Mouse (Mus musculus): ENCODE measurements around the gene Cdh24. TPM values are rescaled to one million over a fixed set of nuclear protein-coding genes. Genes with fewer than 3 reads are reported as not detected.

The Cdh24 gene
- polyA plus RNA-seq, 1 experiment from 2014 or later: 4.8 TPM

DNA sequence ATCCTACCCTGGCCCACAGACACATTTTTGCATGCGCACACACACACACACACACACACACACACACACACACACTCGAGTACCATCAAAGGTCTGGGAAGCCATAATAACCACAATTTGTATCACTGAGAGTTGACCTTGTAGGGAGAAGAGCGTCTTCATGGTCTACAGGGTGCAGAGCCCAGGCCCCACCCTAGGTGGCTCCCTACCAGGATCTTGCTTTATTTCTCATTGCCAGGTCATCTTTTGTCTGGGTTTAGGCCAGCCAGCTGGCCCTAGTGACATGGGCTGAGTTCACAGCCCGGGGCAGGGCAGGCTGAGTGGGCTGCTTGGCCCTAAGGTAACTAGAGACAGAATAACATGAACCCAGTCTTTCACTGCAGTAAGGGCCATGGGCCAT lies 7.0 kb downstream of the Cdh24 start:
- ATAC-seq: no peak
- DNase-seq (ENCODE audit: low spot score): no peak
- Histone ChIP-seq H3K9me3 (replicated peaks; ENCODE audit: control insufficient read depth, low read length) (no peaks in the 10 kb centered on the region), H3K9ac (ENCODE audit: low read length) (no peak overlapping the region), H3K4me3 (ENCODE audit: low read depth, low read length) (no peak overlapping the region), H3K4me1 (ENCODE audit: control insufficient read depth, insufficient read depth, low read length) (no peaks in the 10 kb centered on the region), H3K27me3 (replicated peaks; ENCODE audit: control insufficient read depth, insufficient read depth, low read length) (no peaks in the 10 kb centered on the region), H3K4me2 (ENCODE audit: low read length) (no peak overlapping the region), H3K36me3 (ENCODE audit: control insufficient read depth, insufficient read depth, low read length) (peaks cover 76% of the 10 kb centered on the region), H3K27ac (ENCODE audit: low read depth, low read length) (no peak overlapping the region)
- 91% methylated on average over 4 of the region's 4 CpGs for WGBS

DNA sequence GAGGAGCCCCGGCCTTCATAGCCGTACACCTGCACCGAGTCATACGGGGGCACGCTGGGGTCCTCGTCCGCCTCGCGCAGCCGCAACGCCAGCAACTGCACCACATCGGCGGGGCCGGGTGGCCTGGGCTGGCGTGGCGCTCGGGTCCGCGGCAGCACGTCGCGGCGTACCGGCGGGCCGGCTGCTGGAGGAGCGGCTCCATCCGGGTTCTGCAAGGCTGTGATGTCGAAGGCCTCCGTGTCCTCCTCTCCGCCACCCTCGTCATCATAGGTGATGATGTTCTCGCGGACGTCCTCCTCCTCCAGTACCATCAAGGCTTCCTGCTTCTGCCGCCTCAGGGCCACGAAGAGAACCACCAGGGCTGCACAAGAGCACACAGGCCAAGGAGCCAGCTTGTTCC lies 8.9 kb downstream of the Cdh24 start:
- Histone ChIP-seq H3K27me3 (replicated peaks; ENCODE audit: control insufficient read depth, insufficient read depth, low read length) (no peaks in the 10 kb centered on the region), H3K36me3 (ENCODE audit: control insufficient read depth, insufficient read depth, low read length) (peaks cover 64% of the 10 kb centered on the region), H3K4me1 (ENCODE audit: control insufficient read depth, insufficient read depth, low read length) (no peaks in the 10 kb centered on the region), H3K4me2 (ENCODE audit: low read length) (no peak overlapping the region), H3K9ac (ENCODE audit: low read length) (no peak overlapping the region), H3K27ac (ENCODE audit: low read depth, low read length) (no peak overlapping the region), H3K4me3 (ENCODE audit: low read depth, low read length) (no peak overlapping the region), H3K9me3 (replicated peaks; ENCODE audit: control insufficient read depth, low read length) (no peaks in the 10 kb centered on the region)
- WGBS: 97% methylated on average over 37 of the region's 37 CpGs
- no peak for ATAC-seq
- DNase-seq (ENCODE audit: low spot score): no peak

DNA sequence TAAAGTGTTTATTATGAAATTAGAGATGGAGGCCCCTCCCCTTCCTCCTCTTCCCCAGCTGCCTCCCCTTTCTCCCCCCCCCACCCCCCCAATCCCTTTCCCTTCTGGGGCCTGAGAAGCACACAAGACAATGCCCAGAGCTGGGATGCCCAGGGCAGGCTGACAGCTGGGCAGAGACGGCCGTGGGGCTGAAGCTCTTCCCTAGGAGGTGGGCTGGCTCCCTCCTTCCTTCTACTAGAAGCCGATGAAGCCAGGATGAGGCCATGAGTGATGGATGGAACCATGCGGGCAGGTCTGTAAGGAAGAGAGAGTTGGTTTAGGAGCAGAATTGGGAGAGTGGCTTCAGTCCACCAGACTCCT lies 9.9 kb downstream of the Cdh24 start:
- H3K27ac ChIP-seq (ENCODE audit: low read depth, low read length): no peak overlapping the region
- no peak overlapping the region for H3K4me2 ChIP-seq (ENCODE audit: low read length)
- H3K36me3 ChIP-seq (ENCODE audit: control insufficient read depth, insufficient read depth, low read length): peaks cover 54% of the 10 kb centered on the region
- no peaks in the 10 kb centered on the region for H3K4me1 ChIP-seq (ENCODE audit: control insufficient read depth, insufficient read depth, low read length)
- no peak overlapping the region for H3K4me3 ChIP-seq (ENCODE audit: low read depth, low read length)
- no peaks in the 10 kb centered on the region for H3K9me3 ChIP-seq (replicated peaks; ENCODE audit: control insufficient read depth, low read length)
- ATAC-seq: no peak
- no peak for DNase-seq (ENCODE audit: low spot score)
- 77% methylated on average over 4 of the region's 4 CpGs for WGBS
- no peak overlapping the region for H3K9ac ChIP-seq (ENCODE audit: low read length)
- no peaks in the 10 kb centered on the region for H3K27me3 ChIP-seq (replicated peaks; ENCODE audit: control insufficient read depth, insufficient read depth, low read length)

DNA sequence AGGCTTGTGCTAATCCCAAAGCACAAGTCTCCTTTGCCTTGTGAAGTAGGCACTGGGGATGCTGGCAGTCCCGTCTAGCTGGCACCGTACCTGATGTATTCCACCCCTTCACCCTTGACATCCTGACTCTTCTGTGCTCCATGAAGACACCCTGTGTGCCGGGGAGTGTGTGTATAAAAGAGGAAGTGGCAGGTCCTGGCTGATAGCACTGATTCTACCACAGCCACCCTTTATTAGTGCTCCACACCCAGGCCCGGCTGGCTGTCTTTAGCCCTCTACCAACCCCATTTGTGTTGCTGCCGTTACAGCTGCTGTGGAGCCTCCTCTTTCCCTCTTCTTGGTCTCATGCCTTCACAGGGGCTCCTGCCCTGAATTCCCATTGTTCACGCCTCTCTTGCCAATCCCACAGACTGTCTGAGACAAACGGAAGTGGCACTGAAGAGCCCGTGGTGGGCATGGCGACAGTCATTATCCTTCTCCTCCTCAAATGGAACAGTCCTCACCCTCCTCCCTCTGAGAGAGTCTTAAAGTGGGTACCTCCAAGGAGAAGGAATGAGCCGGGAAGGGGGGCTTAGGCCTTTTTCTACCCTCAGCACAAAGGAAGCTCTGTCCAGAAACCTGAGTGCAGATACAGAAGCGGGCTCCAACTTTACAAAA lies 10.5 kb downstream of the Cdh24 start:
- no peak overlapping the region for H3K27ac ChIP-seq (ENCODE audit: low read depth, low read length)
- H3K9me3 ChIP-seq (replicated peaks; ENCODE audit: control insufficient read depth, low read length): no peaks in the 10 kb centered on the region
- no peaks in the 10 kb centered on the region for H3K27me3 ChIP-seq (replicated peaks; ENCODE audit: control insufficient read depth, insufficient read depth, low read length)
- no peak overlapping the region for H3K9ac ChIP-seq (ENCODE audit: low read length)
- no peak overlapping the region for H3K4me3 ChIP-seq (ENCODE audit: low read depth, low read length)
- H3K4me1 ChIP-seq (ENCODE audit: control insufficient read depth, insufficient read depth, low read length): no peaks in the 10 kb centered on the region
- DNase-seq (ENCODE audit: low spot score): no peak
- H3K4me2 ChIP-seq (ENCODE audit: low read length): no peak overlapping the region
- peaks cover 49% of the 10 kb centered on the region for H3K36me3 ChIP-seq (ENCODE audit: control insufficient read depth, insufficient read depth, low read length)
- WGBS: 77% methylated on average over 11 of the region's 11 CpGs
- ATAC-seq: no peak

DNA sequence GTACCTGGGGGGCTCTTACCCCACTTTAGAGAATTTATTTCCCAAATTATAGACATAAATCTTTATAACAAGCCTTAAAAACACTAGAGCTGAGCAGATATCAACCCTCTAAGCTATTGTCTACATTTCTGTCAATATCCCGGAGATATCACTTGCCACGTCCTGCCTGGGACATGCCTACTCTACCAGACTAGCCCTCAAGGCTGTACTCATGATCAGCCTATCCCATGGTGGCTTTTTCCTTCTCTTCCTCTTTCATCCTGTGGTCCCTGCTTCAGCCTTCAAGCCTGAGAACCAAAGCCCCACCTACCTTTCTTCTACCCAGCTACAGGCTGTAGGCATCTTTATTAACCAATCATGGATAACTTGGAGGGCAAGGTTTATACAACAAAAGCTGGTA lies 11.4 kb downstream of the Cdh24 start:
- Histone ChIP-seq H3K27me3 (replicated peaks; ENCODE audit: control insufficient read depth, insufficient read depth, low read length) (no peaks in the 10 kb centered on the region), H3K9ac (ENCODE audit: low read length) (no peak overlapping the region), H3K4me2 (ENCODE audit: low read length) (no peak overlapping the region), H3K4me3 (ENCODE audit: low read depth, low read length) (no peak overlapping the region), H3K9me3 (replicated peaks; ENCODE audit: control insufficient read depth, low read length) (no peaks in the 10 kb centered on the region), H3K27ac (ENCODE audit: low read depth, low read length) (no peak overlapping the region), H3K36me3 (ENCODE audit: control insufficient read depth, insufficient read depth, low read length) (peaks cover 44% of the 10 kb centered on the region), H3K4me1 (ENCODE audit: control insufficient read depth, insufficient read depth, low read length) (no peaks in the 10 kb centered on the region)
- DNase-seq (ENCODE audit: low spot score): no peak
- ATAC-seq: no peak
- 89% methylated on average over 2 of the region's 2 CpGs for WGBS

DNA sequence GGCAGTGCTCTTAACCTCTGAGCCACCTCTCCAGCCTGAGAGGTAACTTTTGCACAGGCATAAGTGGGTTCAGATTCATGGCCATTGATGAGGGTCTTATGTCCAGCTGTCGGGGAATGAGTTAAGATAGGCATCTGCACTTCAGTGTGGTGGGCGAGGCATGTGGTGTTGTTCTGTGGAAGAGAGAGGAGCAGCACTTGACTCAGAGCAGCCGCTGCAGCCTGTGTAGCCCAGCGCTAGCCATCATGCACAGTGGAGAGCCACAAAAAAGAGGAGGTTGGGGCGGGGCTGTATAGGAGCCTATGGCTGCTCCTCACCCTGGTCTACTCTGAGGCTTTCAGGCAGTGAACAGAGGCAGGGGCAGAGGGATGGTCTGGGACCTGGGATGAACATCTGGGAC lies 13.1 kb downstream of the Cdh24 start:
- Histone ChIP-seq H3K36me3 (ENCODE audit: control insufficient read depth, insufficient read depth, low read length) (peaks cover 30% of the 10 kb centered on the region), H3K27me3 (replicated peaks; ENCODE audit: control insufficient read depth, insufficient read depth, low read length) (no peaks in the 10 kb centered on the region), H3K9ac (ENCODE audit: low read length) (no peak overlapping the region), H3K4me1 (ENCODE audit: control insufficient read depth, insufficient read depth, low read length) (no peaks in the 10 kb centered on the region), H3K4me2 (ENCODE audit: low read length) (no peak overlapping the region), H3K4me3 (ENCODE audit: low read depth, low read length) (no peak overlapping the region), H3K9me3 (replicated peaks; ENCODE audit: control insufficient read depth, low read length) (no peaks in the 10 kb centered on the region), H3K27ac (ENCODE audit: low read depth, low read length) (no peak overlapping the region)
- ATAC-seq: no peak
- 80% methylated on average over 5 of the region's 5 CpGs for WGBS
- no peak for DNase-seq (ENCODE audit: low spot score)

DNA sequence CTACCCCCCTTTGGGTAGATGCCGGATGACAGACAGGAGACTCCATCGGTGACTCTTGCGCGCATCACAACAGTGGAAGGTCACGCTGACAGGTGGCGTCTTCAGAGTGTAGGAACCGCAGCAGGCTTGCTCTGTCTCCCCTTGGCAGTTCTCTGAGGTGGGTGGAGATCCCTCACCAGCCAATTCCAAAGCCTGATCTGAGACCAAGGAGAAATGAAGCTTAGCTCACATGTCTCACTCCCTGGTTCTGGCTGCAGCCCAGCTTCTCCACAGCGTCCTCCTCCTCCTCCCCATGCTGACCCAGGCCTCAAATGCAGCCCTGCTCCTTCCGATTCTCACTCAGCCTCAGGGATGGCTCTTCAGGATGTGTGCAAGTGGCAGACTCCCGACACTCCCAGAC lies 16.2 kb downstream of the Cdh24 start:
- ATAC-seq (no peak), DNase-seq (ENCODE audit: low spot score) (no peak)
- Histone ChIP-seq H3K9ac (ENCODE audit: low read length) (no peak overlapping the region), H3K4me2 (ENCODE audit: low read length) (no peak overlapping the region), H3K4me1 (ENCODE audit: control insufficient read depth, insufficient read depth, low read length) (no peaks in the 10 kb centered on the region), H3K9me3 (replicated peaks; ENCODE audit: control insufficient read depth, low read length) (no peaks in the 10 kb centered on the region), H3K4me3 (ENCODE audit: low read depth, low read length) (no peak overlapping the region), H3K27me3 (replicated peaks; ENCODE audit: control insufficient read depth, insufficient read depth, low read length) (no peaks in the 10 kb centered on the region), H3K27ac (ENCODE audit: low read depth, low read length) (no peak overlapping the region), H3K36me3 (ENCODE audit: control insufficient read depth, insufficient read depth, low read length) (peaks cover under 1% of the 10 kb centered on the region; the same call in 1 of the 2 replicates)
- 79% methylated on average over 10 of the region's 10 CpGs for WGBS

DNA sequence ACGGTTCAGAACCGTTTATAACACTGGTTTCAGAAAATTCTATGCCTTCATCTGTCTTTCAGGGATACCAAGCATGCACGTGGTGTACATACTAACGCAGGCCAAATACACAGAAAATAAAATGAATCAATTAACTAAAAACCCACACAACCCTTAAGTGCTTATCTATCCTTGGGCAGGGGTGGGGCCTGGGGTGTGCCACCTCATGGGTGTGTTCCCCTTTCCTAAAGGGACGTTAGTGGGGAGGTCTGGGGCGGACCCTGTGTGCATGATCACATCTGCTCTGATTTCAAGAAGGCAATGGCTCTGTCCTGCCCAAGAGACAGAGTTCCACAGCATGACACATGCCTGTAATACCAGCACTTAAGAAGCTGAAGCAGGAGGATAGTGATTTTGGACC lies 17.8 kb downstream of the Cdh24 start:
- Histone ChIP-seq H3K9ac (ENCODE audit: low read length) (no peak overlapping the region), H3K36me3 (ENCODE audit: control insufficient read depth, insufficient read depth, low read length) (no peaks in the 10 kb centered on the region), H3K4me1 (ENCODE audit: control insufficient read depth, insufficient read depth, low read length) (no peaks in the 10 kb centered on the region), H3K4me3 (ENCODE audit: low read depth, low read length) (no peak overlapping the region), H3K27ac (ENCODE audit: low read depth, low read length) (no peak overlapping the region), H3K4me2 (ENCODE audit: low read length) (no peak overlapping the region), H3K27me3 (replicated peaks; ENCODE audit: control insufficient read depth, insufficient read depth, low read length) (no peaks in the 10 kb centered on the region), H3K9me3 (replicated peaks; ENCODE audit: control insufficient read depth, low read length) (no peaks in the 10 kb centered on the region)
- ATAC-seq: no peak
- 87% methylated on average over 6 of the region's 6 CpGs for WGBS
- DNase-seq (ENCODE audit: low spot score): no peak

DNA sequence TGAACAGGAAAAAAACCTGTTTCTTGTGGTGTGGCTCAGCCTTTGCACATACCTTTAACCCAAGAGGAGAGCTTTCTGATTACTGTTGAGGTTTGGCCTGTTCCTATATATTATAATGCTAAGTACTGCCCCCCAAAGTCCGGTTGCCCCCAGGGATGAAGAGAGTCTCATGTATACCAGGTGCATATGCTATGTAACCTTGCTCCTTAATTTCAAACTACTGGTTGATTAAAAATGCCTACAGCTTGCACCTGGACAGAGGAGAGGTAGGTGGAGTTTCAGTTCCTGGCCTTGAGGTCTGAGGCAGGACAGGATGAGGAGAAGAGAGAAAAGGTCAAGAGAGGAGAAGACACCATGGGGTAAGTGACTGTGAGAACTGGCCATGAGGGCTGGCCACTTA lies 20.0 kb downstream of the Cdh24 start, which contains the start of gene Psmb11:
Gene Psmb11 (plus strand): TSS at position 301 of the 400 bp plus-strand sequence.
- no peaks in the 10 kb centered on the region for H3K9me3 ChIP-seq (replicated peaks; ENCODE audit: control insufficient read depth, low read length)
- peaks cover 5% of the 10 kb centered on the region; the same call in 1 of the 2 replicates for H3K4me1 ChIP-seq (ENCODE audit: control insufficient read depth, insufficient read depth, low read length)
- H3K4me3 ChIP-seq (ENCODE audit: low read depth, low read length): no peak within 1 kb of the TSS
- no peak within 1 kb of the TSS for H3K4me2 ChIP-seq (ENCODE audit: low read length)
- no peak within 1 kb of the TSS for H3K9ac ChIP-seq (ENCODE audit: low read length)
- H3K27me3 ChIP-seq (replicated peaks; ENCODE audit: control insufficient read depth, insufficient read depth, low read length): no peaks in the 10 kb centered on the region
- no peak for ATAC-seq
- DNase-seq (ENCODE audit: low spot score): no peak
- 98% methylated on average over 1 of the region's 1 CpGs for WGBS
- H3K36me3 ChIP-seq (ENCODE audit: control insufficient read depth, insufficient read depth, low read length): 0 out of 2 replicates have a peak, but pooled peaks cover 3% of the 10 kb centered on the region
- no peak within 1 kb of the TSS for H3K27ac ChIP-seq (ENCODE audit: low read depth, low read length)

Measured in forebrain, embryonic 14.5 days (tissue).